Mouse (Mus musculus) olfactory bulb, adult 2 months (tissue): Measurements from ENCODE around the gene Tgfb2.

ENCODE experiments used
- CTCF ChIP-seq: fragments of 200-500 bp; IDR thresholded peaks from 2 replicates; pipeline ENCODE4 v1.5.1; 2012; ENCODE audit warnings: low read depth, mild to moderate bottlenecking, low read length, moderate library complexity; ENCODE audit not compliant: insufficient read depth
- POLR2A ChIP-seq: fragments of 200-500 bp; IDR thresholded peaks from 2 replicates; pipeline ENCODE4 v1.6.1; 2012; ENCODE audit warnings: mild to moderate bottlenecking, low read depth, low read length, moderate library complexity; ENCODE audit not compliant: insufficient read depth

DNA sequence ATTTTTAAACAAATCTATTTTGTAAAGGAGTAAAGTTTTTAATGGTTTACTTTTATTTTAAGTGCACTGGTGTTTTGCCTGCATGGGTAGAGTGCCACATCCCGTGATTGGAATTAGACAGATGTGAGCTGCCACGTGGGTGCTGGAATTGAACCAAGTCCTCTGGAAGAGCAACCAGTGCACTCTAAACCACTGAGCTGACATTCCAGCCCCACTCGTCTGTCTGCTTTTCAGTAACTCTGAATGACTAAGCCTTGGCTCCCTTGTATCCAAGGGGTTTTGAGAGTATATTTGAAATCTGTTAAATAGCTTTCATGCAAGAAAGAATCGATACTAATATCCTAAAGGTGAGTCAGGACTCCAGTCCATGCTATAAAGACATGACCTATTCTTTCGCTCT is 13.1 kb upstream of the Tgfb2 start:
- no peak for TF ChIP-seq CTCF
- no peak for TF ChIP-seq POLR2A
